Mouse (Mus musculus) heart, adult 11 months (tissue): ENCODE data around the gene Adad2.

Source experiments
- DNase-seq: peaks from one replicate; pipeline ENCODE4 v3.0.0; 2022

Gene Adad2

DNA sequence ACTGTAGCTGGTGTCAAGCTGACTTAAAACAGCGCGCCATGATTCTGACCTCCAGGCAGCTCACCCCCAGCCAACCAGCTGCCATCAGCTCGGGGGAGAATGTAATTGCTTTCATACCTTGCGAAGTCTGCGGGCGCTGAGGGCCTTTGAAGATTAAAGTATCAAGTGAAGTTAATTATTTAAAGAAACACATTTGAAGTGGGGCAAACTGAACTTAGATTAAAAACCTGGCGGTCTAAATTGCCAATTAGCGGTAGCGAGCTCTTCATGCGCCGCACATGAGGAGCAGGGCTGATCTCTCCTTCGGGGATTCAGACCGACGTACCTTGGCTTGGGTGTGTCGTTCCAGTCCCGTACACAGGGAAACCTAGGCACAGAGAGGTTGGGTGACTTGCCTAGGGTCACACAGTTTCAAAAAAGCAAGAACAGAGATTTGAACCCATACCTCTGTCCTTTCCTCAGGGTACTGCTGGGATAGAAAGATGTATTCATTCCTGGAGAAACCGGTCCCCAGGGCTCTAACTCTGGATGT is 31.9 kb downstream of the Adad2 start:
- no peak for DNase-seq

DNA sequence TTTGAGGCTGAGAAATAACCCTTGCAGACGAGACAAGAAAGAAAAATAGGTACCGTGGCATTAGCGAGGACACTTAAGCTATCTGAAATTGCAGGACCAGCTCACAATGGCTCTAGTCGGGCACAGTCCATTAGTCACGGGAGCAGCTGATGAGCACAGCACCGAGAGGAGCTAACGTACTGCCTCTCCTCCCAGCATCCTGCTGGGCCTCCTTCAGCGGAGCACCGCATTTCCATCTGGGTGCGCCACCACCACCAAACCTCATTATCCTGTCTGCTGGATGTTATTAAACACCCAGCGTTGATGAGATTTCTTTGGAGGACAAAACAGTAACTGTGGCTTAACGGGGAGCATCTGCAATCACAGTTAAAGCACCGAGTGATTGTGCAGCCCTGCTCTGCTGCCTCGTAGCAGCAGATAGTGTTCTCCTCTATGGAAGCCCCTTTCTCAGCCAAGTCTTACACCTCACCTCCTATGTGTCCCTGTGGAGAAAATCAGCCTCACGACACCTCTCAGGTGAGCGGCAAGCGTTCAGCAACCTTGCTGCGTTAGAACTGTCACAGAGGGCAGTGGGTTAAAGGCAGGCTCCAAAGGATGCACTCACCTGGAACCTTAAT is 32.5 kb downstream of the Adad2 start:
- no peak for DNase-seq

DNA sequence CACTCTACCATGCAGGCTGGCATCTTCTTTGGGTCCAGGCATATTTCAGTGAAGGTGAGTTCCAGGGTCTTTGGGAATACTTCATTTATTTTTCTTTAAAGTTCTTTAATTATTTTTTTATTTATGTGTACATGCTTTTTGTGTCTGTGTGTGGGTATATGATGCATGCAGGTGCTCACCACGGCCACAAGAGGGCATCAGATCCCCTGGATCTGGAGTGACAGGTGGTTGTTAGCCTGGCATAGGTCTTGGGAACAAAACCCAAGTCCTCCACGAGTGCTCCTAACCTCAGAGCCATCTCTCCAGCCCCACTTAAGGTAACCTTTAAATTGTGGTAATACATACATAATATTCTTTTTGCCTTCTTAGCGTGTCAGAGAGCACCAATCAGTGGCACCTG is 33.6 kb downstream of the Adad2 start:
- DNase-seq, result no peak

DNA sequence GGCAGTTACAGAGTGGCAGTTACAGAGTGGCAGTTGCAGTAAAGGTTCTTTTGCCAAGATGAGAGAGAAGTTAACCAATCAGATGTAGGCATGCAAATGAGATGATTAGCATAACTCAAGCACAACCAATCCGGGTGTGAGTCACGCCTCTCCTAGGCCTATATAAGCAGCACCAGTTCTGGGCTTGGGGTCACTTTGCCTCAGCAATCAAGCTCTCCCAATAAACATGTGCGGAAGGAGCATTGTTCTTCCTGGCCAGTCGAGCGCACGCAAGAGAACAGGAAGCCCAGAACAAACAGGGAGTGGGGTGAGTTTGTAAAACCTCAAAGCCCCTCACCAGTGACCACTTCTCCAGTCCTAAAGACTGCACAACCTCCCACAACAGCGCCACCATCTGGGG is 34.3 kb downstream of the Adad2 start:
- no peak for DNase-seq

DNA sequence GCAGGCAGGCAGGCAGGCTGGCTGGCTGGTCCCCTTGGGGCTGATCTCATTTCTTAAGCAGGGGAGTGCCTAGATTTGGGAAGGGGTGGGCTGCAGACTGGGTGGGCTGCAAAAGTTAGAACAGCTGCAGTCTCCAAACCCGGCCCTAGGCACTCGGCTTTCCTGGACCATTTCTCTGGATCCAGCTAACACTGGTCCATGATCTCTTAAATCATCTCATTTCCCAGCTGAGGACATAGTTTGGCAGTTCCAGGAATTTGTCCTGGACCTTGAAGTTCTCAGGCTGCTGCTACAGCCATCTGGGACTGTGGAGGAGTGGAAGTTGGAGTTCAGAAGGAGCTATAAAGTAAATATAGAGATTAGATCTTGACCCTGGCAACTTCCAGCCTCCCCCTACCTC is 38.8 kb downstream of the Adad2 start:
- DNase-seq, result peak; percentile 95

DNA sequence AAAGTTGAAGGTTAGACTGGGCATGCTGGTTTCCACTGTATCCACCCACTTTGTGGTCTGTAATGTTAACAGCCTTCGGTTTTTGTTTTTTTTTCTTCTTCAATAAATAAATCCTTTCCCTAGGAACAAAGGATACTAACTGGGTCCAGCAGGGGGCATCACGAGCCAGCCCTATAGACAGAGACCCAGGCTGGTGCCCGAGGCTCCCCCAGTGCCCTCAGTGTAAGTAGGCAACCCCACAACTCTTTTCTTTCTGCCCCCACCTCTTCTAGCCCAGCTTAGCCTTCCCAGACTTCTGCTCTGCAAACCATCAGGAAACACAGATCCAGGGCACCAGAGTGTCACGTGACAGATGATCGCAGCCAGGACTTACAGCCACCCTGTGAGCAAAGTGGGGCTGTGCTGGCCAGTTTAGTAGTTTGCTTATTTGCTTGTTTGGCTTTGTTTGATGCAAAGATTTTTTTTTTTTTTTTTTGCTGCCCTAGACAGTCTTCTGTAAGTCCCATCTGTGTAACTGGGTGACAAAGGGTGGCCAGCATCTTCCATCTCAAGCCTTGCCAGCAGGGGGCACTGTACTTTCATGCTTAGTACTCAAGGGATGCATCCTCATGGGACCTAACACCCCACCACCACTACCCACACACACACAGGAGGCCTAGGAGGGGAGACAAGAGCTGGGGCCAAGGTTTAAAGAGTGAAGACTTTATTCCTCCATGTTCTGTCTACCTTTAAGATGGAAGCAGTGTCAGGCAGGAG is 44.3 kb downstream of the Adad2 start:
- DNase-seq, result peak; percentile 91

DNA sequence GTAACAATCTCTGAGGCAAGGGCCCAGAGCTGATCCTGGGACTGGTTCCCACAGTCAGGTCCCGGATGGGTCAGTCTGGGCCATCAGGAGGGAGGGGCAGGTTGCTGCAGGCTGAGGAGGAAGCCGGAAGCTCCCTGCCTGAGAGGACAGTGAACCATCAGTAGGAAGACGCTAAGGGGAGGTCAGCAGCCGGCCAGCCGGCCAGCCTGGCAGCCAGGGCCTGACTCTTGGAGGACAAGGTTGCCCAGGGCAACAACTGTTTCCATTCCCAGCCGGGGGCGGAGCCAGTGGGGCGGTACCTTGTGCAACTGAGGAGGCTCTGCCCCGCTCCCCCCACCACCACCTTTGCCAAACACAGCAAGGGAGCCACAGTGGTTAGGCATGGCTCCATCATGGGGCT is 48.5 kb downstream of the Adad2 start:
- peak; percentile 99 for DNase-seq

DNA sequence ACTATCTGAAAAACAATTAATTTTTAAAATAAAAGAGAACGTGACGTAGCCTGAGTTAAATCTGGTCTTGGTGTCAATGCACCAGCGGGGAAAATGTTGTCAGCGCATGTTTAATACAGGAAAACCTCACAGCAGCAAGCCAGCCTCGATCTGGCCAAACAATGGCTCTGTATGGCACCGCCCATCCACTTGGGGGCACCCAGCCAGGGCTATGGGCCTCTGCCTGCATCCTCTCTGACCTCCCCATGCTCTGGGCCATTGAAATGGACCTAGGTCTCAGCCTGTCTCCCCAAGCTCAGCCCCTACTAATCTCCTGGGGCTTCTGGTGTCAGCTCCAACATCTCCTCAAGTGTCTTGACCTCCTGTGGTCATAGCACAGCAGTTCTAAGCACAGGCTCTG is 49.3 kb downstream of the Adad2 start:
- peak; percentile 94 for DNase-seq

DNA sequence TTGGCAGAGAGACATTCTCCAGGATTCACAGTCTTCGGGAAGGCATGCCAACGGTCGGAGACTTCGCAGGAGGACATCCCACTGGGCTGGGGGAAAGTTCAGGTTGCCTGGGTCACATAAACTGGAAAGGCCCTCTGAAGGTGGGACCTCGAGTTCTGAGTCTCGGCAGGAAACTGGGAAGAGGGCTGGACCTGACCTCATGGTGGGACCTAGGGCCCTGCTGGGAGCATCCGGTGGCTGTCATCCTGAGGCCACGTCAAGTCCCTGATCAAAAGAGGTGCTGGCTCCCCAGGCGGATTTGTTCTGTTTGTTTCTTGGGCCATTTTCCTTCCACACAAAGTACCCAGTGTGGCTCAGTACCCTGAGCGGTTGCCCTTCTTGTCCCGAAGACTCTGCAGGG is 50.9 kb downstream of the Adad2 start:
- no peak for DNase-seq

DNA sequence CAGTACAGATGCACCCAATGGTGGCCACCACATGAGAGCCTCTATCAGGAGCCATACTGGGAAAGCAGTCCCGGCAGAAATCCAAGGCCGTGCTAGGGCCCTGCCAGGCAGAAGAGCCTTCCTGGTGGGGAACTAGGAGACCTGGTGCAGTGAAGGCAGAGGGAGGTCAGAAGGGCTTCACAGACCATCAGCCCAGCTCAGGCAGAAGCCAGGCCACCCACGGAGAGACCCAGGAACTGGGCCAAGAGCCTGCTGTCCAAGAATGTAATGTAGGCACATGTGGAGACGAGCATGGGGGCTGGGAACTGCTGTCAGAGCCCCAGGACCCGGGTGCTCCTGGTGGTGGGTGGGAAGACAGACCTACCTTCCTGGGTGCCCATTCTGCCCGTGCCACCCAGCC is 52.7 kb downstream of the Adad2 start:
- peak; percentile 95 for DNase-seq
